Mouse (Mus musculus): ENCODE results near the gene Arhgap27.
"Not testable (repeated sequence)": the region's sequence is repeated elsewhere in the genome, so short reads cannot be mapped to it uniquely, and the experiment has no call there.

The Arhgap27 gene

DNA sequence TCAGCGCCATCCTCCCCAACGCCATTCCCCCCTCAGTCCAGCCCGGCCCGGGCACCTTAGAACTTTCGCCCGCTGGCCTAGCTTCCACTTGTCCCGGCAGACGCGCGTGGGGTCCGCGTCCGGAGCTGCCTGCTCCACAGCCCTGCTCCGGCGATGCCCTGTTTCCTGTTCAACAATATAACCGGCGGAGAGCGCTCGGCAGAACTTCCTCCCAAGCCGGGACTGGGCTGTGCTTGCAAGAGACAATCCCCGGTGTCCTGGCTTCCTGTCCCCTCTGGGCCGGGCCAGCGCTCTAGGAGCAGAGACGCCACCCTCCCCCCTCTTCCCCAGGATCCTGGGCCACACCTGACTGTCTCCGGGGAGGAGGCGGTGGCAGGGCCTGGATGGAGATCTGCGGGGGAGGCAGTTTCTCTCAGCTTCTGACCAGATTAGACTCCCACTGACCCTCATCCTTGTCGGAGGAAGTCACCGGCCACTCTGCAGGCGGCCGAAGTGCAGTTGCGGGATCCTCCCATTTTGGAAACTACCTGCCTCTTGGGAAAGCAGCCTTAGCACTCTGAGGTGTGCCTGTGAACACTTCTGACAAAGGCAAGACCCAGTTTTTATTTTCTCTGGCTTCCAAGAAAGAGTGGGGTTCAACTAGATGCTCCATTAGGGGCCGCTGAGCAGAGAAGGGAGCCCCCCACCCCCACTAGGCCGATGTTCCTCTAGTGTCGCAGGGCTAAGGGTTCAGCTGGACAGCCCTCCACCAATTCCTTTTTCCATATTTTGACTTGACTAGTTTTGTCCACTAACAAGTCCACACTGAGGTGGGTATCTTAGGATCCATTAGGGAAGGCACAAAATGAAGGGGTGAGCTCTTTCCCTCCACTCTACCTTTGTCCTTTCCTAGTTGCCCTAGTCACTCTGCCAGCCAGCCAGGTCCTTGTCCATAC is at the start of gene Arhgap27:
Gene Arhgap27, minus strand, starts transcription at position 479 of the 935 bp plus-strand sequence.
- DNase-seq (ENCODE audit: low read depth, low spot score): peak; percentile 52

DNA sequence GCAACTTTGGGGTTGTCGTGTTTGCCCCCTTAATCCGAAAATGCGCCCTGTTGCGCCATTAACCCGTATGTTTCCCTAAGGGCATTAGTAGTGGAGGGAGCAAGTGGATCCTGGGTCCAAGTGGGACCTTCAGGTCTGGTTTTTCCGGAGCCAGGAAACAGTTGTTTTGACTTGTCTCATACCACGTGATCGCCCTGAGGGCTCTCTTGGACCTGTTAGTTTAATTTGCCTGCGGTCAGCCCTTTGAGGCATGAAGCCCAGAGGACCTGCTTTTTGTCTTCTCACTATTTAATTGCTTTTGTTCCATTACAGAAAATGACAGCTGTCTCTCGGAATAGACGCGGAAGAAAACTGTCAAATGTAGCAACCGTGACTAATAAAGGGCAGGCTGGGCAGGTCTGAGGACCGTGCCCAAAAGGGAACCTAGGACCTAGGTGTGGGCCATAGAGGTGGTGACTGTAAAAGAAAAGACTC is 49.5 kb upstream of the Arhgap27 start:
- DNase-seq (ENCODE audit: low read depth, low spot score): peak; percentile 39

DNA sequence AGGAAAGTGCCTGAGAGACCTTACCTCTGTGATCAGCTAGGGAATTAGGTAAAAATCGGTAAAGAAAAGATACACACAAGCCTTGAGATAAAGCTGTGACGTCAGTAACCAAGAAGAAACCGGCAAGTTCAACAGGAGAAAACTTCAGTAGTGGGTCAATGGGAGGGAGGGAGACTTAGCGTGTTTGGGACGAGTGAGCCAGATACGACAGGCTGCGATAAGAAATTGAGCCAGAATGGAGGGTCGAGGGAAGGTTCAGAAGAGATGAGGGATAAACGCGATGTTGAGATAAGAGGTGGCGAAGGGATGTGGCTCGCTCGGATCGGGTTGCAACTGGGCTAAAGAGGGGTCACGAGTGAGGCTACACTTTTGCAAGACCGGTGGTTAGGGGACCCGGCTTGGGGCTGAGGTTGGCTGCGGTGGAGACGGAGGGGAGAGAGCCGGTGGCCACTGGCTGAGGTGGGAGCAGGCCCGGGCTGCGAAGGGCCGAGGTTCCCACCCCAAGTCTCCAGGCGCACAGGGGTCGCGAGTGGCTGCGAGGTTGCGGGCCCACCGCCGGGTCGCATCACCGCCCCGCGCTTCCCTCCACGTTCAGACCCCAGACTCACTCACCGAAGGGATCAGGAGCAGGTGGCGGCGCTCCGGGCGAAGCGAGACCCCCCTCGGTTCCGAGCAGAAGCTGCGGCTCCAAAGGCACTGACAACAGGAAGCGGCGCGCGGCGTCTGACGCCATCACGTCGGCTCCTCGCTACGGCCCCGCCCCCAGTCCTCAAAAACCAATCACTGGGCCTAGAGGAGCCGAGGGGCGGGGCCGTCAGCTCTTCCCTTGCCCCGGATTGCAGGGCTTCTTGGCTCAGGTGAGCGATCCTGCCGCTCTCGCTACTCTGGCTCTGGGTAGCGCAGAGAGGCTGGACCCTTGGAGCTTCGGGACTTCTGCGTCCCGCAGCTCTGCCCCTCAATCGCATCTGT is 48.8 kb upstream of the Arhgap27 start, which contains the start of gene Plekhm1:
Gene Plekhm1, minus strand, starts transcription at position 707 of the 969 bp plus-strand sequence.
- peak; percentile 87 for DNase-seq (ENCODE audit: low read depth, low spot score)

DNA sequence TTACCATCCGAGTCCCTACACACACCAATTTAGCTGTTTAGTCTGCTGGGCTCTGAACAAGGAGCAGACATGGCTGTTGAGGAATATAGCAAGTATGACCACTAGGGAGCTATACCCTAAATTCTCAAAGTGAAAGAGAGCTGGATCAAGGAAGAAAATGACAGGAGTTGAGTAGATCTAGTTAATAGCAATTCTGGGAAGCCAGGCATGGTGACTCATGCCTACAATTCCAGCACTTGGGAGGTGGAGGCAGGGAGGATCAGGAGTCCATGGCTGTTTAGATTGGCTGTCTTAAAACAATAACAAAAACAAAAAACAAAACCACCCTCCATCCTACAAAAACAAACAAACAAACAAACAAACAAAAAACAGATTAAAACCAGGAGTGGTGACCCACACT is 47.8 kb upstream of the Arhgap27 start:
- no peak for DNase-seq (ENCODE audit: low read depth, low spot score)

- DNase-seq (ENCODE audit: low read depth, low spot score): no peak
Observed at GRCm38 (mm10) chr11:103408880-103409279, 45.4 kb upstream of the Arhgap27 start.

DNA sequence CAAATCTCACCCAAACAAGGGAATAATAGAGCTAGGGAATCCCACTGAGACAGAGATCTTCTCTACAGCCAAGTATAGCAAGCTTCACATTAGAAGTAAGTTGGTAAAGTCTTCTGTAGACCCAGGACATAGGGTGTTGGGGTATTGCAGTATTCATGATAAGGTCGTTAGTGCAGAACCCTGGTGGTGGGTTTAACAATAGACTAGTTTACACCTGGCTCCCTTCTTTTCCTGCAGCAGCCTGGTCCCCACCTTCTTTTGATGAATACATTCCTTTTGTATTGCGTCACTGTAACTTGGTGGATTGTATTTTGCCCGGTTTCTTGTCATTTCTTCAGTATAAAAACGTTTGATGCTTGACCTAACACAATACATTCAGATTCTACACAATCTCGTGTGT is 43.6 kb upstream of the Arhgap27 start:
- DNase-seq (ENCODE audit: low read depth, low spot score): not testable (repeated sequence)

- no peak for DNase-seq (ENCODE audit: low read depth, low spot score)
Observed at GRCm38 (mm10) chr11:103406551-103406950, 43.1 kb upstream of the Arhgap27 start.

DNA sequence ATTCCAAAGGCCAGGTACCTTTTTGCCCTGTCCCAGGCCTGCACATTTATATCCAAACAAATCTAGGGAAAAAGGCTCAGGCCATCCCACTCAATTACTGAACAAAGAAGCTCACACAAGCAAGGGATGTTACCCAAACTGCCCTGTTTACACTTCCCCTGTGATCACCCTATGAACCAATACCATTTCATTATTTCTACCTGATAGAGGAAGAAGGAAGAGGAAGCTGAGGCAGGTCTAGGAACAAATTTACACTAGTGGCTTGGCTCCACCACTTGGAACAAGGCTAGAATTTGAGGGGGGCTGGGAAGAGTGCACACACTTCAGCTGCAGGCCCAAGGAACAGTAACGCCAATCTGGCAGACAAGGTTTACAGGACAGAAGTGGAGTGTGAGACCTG is 42.3 kb upstream of the Arhgap27 start:
- no peak for DNase-seq (ENCODE audit: low read depth, low spot score)

DNA sequence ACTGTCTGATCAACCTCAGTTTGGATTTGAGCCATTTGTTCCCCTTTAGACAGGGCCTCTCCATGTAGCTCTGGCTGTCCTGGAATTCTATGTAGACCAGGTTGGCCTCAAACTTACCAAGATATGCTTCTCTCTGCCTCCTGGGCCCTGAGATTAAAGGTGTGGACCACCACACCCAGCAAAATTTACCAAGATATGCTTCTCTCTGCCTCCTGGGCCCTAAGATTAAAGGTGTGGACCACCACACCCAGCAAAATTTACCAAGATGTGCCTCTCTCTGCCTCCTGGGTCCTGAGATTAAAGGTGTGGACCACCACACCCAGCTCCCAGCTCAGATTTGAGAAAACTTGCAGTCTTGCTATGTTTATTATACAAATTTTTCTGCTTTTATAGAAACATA is 41.1 kb upstream of the Arhgap27 start:
- no peak for DNase-seq (ENCODE audit: low read depth, low spot score)

DNA sequence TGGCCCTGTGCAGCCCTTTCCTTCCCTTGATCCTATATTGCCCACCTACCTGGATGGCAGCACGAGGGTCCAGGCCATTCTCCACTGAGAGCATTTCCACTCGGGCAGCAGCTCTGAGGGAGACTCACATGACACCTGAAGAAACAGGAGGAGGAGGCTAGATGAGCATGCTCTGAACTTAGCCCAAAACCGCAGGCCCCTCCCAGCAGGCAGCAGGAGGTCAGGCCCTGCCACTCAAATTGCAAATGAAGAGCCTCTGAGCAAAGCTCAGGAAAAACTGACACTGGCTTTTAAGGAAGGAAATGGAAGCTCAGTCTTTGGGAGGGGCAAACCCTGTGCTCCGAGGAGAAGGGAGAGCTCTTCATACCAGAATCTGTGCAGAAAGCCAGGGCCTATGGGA is 40.3 kb upstream of the Arhgap27 start:
- DNase-seq (ENCODE audit: low read depth, low spot score): no peak

DNA sequence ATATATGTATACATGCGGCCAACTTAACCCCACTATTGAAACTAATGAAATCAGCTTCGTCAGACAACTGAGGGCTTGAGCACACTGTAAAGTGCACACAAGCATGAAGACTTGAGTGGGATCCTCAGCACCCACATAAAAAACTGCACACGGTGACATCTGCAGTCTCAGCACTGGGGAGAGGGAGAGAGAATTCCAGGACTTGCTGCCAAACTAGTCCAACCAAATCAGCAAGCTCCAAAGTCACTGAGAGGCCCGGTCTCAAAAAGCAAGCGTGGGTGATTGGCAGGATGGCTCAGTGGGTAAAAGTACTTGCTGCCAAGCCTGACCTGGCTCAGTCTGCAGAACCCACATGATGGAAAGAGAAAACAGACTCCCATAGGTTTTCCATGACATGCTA is 39.2 kb upstream of the Arhgap27 start:
- no peak for DNase-seq (ENCODE audit: low read depth, low spot score)

GRCm38 (mm10) chr11:103402198-103402597 is 38.7 kb upstream of the Arhgap27 start:
- no peak for DNase-seq (ENCODE audit: low read depth, low spot score)

DNA sequence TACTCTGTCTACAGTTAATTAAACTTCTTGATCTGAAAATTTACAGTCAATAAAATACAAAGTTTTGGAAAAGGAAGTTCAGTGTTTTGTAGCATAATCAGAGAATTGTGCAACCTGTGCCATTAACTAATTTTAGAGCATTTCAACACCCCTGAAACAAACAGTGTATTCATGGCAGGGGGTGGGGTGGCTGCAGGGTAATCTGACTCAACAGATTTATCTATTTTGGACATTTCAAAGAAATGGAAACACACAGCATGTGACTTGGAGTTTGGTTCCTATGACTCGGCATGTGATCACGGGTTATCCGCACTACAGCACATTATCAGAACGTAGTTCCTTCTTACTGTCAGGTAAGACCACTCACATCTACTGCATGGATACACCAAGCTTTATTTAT is 36.5 kb upstream of the Arhgap27 start:
- no peak for DNase-seq (ENCODE audit: low read depth, low spot score)

DNA sequence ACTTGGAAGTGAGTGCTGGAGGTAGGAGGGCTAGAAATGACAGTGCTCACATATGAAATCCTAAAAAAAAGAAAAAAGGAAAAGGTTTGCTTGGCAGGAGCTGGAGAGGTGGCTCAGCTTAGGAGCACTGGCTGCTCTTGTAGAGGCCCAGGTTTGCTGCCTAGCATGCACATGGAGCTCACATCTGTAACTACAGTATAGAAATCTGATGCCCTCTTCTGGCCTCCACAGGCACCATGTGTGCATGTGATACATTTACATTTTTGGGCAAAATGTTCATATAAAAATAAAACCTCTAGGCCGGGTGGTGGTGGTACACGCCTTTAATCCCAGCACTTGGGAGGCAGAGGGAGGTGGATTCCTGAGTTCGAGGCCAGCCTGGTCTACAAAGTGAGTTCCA is 35.6 kb upstream of the Arhgap27 start:
- DNase-seq (ENCODE audit: low read depth, low spot score): no peak

DNA sequence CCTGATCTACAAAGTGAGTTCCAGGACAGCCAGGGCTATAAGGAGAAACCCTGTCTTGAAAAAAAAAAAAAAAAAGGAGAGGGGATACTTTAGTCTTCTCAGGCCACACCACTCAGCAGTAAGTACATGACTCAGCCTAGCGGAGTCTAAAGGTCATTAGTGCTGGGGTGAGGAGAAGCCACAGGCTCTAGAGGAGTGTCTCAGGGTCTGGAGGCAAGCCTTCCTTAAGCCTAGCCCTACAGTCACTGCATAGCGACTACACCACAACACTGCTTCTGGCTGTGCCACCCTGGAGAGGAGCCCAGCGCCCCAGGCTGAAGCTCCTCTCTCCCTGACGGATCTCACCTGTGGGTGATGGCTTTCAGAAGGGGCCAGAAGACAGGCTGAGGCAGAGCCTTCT is 33.2 kb upstream of the Arhgap27 start:
- DNase-seq (ENCODE audit: low read depth, low spot score): no peak

DNA sequence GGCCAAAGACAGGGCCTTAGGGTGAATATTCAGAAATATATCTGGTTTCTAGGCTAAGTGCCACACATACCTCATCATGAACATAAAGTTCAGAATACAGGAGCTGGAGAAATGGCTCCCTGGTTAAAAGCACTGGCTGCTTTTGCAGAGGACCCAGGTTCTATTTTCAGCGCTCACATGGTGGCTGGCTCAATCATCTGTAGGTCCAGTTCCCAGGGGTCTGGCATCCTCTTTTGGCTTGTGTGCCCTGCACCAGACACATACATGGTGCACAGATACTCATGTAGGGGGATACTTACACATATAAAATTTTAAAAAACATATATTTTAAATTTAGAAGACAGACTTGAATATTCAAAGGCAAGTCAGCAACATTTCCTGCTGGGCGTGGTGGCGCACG is 32.7 kb upstream of the Arhgap27 start:
- DNase-seq (ENCODE audit: low read depth, low spot score): no peak

DNA sequence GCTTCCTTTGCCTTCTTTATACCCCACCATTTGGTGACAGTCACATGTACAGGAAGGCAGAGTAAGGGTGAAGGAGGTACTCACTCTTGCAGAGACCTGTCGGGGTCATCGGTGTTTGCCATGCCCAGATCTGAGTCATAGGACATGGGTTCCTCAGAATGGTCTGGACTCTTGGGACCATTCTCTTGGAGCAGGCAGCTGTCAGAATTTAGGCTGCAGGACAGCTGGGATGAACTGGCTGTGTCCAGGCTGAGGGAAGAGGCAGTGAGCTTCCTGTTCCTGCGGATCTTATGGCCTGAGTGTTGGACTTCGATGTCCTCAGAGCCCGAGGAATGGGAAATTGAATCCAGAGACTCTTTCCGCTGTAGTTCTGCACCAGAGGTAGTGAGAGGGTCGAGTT is 31.1 kb upstream of the Arhgap27 start:
- DNase-seq (ENCODE audit: low read depth, low spot score): no peak

GRCm38 (mm10) chr11:103394025-103394424 is 30.5 kb upstream of the Arhgap27 start:
- DNase-seq (ENCODE audit: low read depth, low spot score): no peak

- DNase-seq (ENCODE audit: low read depth, low spot score): no peak
Observed at GRCm38 (mm10) chr11:103387870-103388526, 24.5 kb upstream of the Arhgap27 start.

GRCm38 (mm10) chr11:103386827-103387226 is 23.3 kb upstream of the Arhgap27 start:
- DNase-seq (ENCODE audit: low read depth, low spot score): no peak

DNA sequence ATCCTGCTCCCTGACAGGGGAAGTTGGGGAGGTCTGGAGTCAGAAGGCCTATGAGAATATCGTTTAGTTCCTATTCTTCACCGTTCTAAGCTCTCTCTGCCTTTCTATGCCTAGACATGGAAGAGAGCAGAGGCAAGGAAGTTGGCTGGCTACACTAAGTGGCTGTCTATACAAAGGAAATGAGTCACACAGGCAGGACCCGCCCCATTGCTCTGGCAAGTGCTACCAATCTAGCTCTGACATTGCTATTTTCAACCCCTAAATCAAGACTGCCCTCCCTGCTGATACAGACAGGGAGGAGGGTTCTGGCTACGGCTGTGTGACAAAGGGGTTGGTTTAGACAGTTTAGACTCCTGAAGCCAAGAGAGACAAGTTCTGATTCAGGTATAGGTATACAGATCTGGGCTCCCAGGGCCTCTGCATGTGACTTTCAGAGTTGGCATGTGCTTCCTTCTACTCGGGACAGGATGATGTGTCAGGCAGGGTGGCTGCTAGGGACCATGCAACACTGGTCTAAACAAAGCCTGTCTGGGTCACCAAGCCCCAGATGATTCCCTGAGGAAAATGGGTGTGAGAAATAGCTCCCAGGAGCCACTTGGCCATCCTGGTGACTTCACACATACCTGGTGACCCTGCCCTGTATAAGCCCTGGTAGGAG is 18.6 kb upstream of the Arhgap27 start:
- DNase-seq (ENCODE audit: low read depth, low spot score): peak; percentile 61

Data from skeletal muscle tissue, adult 2 months (tissue).